Mouse (Mus musculus): ENCODE data around the gene Btg2.
A peak's percentile ranks its signal among the peaks of the same experiment; 100 is the strongest.

The Btg2 gene

GRCm38 (mm10) chr1:134058870-134059269, 20.1 kb downstream of the Btg2 start:
- no peak for DNase-seq (ENCODE audit: low spot score)

GRCm38 (mm10) chr1:134057736-134058135, 21.2 kb downstream of the Btg2 start:
- DNase-seq (ENCODE audit: low spot score): no peak

- no peak for DNase-seq (ENCODE audit: low spot score)
Observed at GRCm38 (mm10) chr1:134056285-134056684, 22.6 kb downstream of the Btg2 start.

GRCm38 (mm10) chr1:134055666-134056245, 23.2 kb downstream of the Btg2 start:
- DNase-seq (ENCODE audit: low spot score): no peak

- no peak for DNase-seq (ENCODE audit: low spot score)
Observed at GRCm38 (mm10) chr1:134055058-134055457, 23.9 kb downstream of the Btg2 start.

- peak; percentile 89 for DNase-seq (ENCODE audit: low spot score)
Observed at GRCm38 (mm10) chr1:134053207-134053606, 25.7 kb downstream of the Btg2 start.

- DNase-seq (ENCODE audit: low spot score): no peak
Observed at GRCm38 (mm10) chr1:134049542-134049941, 29.4 kb downstream of the Btg2 start.

- peak; percentile 90 for DNase-seq (ENCODE audit: low spot score)
Observed at GRCm38 (mm10) chr1:134048759-134049158, 30.2 kb downstream of the Btg2 start.

GRCm38 (mm10) chr1:134047431-134047830, 31.5 kb downstream of the Btg2 start:
- DNase-seq (ENCODE audit: low spot score): no peak

- no peak for DNase-seq (ENCODE audit: low spot score)
Observed at GRCm38 (mm10) chr1:134046387-134046786, 32.5 kb downstream of the Btg2 start.

GRCm38 (mm10) chr1:134045971-134046370, 32.9 kb downstream of the Btg2 start:
- DNase-seq (ENCODE audit: low spot score): peak; percentile 83

GRCm38 (mm10) chr1:134044805-134045204, 34.1 kb downstream of the Btg2 start:
- DNase-seq (ENCODE audit: low spot score): no peak

GRCm38 (mm10) chr1:134042341-134042740, 36.6 kb downstream of the Btg2 start:
- DNase-seq (ENCODE audit: low spot score): no peak

GRCm38 (mm10) chr1:134041900-134042299, 37.0 kb downstream of the Btg2 start:
- peak; percentile 96 for DNase-seq (ENCODE audit: low spot score)

- no peak for DNase-seq (ENCODE audit: low spot score)
Observed at GRCm38 (mm10) chr1:134039361-134039760, 39.6 kb downstream of the Btg2 start.

- no peak for DNase-seq (ENCODE audit: low spot score)
Observed at GRCm38 (mm10) chr1:134038336-134038735, 40.6 kb downstream of the Btg2 start.

GRCm38 (mm10) chr1:134037172-134037571, 41.7 kb downstream of the Btg2 start, which contains the start of gene Fmod:
Gene Fmod (plus strand): TSS chr1:134037254.
- no peak for DNase-seq (ENCODE audit: low spot score)

GRCm38 (mm10) chr1:134036492-134036891, 42.4 kb downstream of the Btg2 start:
- DNase-seq (ENCODE audit: low spot score): no peak

GRCm38 (mm10) chr1:134028161-134028846, 50.6 kb downstream of the Btg2 start:
- DNase-seq (ENCODE audit: low spot score): peak; percentile 16

GRCm38 (mm10) chr1:134026741-134027140, 52.2 kb downstream of the Btg2 start:
- no peak for DNase-seq (ENCODE audit: low spot score)

- DNase-seq (ENCODE audit: low spot score): no peak
Observed at GRCm38 (mm10) chr1:134025975-134026374, 52.9 kb downstream of the Btg2 start.
